Mouse (Mus musculus) myocyte (in vitro differentiated cells): ENCODE data around the gene Yif1b. TPM values are rescaled to one million over a fixed set of nuclear protein-coding genes. Genes with fewer than 3 reads are reported as not detected.

Experiments
- H3K27me3 ChIP-seq: one replicate; pipeline ENCODE4 v1.6.1; 2011; ENCODE audit not compliant: control insufficient read depth, insufficient read depth, insufficient read length
- H3K36me3 ChIP-seq: one replicate; pipeline ENCODE4 v1.6.1; 2011; ENCODE audit not compliant: control insufficient read depth, insufficient read depth
- H3K4me2 ChIP-seq: one replicate; pipeline ENCODE4 v1.6.1; 2011; ENCODE audit warnings: low read depth, control low read depth
- H3K4me3 ChIP-seq: one replicate; pipeline ENCODE4 v1.5.1; 2011; ENCODE audit warnings: mild to moderate bottlenecking, control low read depth, moderate library complexity
- H3K79me2 ChIP-seq: one replicate; pipeline ENCODE4 v1.6.1; 2011; ENCODE audit not compliant: control insufficient read depth, insufficient read depth
- H3ac ChIP-seq: one replicate; pipeline ENCODE4 v1.6.1; 2011; ENCODE audit not compliant: control insufficient read depth, insufficient read length
- CEBPB ChIP-seq: IDR thresholded peaks from 2 replicates; pipeline ENCODE4 v1.6.1; 2011; ENCODE audit warnings: mild to moderate bottlenecking, moderate library complexity; ENCODE audit not compliant: poor library complexity, insufficient read depth, severe bottlenecking
- E2F4 ChIP-seq: IDR thresholded peaks from one replicate; pipeline ENCODE4 v1.6.1; 2011; ENCODE audit warnings: mild to moderate bottlenecking, control low read depth, moderate library complexity; ENCODE audit not compliant: insufficient read depth
- MAX ChIP-seq: IDR thresholded peaks from one replicate; pipeline ENCODE4 v1.6.1; 2011; ENCODE audit warnings: low read depth, mild to moderate bottlenecking, control low read depth
- MYOD1 ChIP-seq, 3 experiments: IDR thresholded peaks; one replicate each; pipeline ENCODE4 v1.6.1; 2011; ENCODE audit warnings: control low read depth in 2 of 3, low read depth in 2 of 3, mild to moderate bottlenecking in 2 of 3, moderate library complexity in 1 of 3; ENCODE audit not compliant: insufficient read length in 2 of 3, control insufficient read depth in 1 of 3
- MYOG ChIP-seq, 3 experiments: IDR thresholded peaks; one replicate each; pipeline ENCODE4 v1.6.1; 2011; ENCODE audit warnings: control low read depth in 2 of 3, low read depth in 2 of 3, mild to moderate bottlenecking in 2 of 3; ENCODE audit not compliant: insufficient read length in 2 of 3, control insufficient read depth in 1 of 3, insufficient read depth in 1 of 3
- POLR2A ChIP-seq: IDR thresholded peaks from one replicate; pipeline ENCODE4 v1.6.1; 2011; ENCODE audit warnings: low read depth, mild to moderate bottlenecking, control low read depth, moderate library complexity; ENCODE audit not compliant: insufficient read length
- POLR2AphosphoS2 ChIP-seq: IDR thresholded peaks from one replicate; pipeline ENCODE4 v1.6.1; 2011; ENCODE audit warnings: low read depth, control low read depth; ENCODE audit not compliant: insufficient read length
- REST ChIP-seq: IDR thresholded peaks from one replicate; pipeline ENCODE4 v1.6.1; 2011; ENCODE audit warnings: mild to moderate bottlenecking, control low read depth, moderate library complexity; ENCODE audit not compliant: insufficient read depth, insufficient read length
- SRF ChIP-seq: IDR thresholded peaks from one replicate; pipeline ENCODE4 v1.6.1; 2011; ENCODE audit warnings: low read depth; ENCODE audit not compliant: control insufficient read depth, insufficient read length
- TCF12 ChIP-seq: IDR thresholded peaks from one replicate; pipeline ENCODE4 v1.6.1; 2011; ENCODE audit warnings: mild to moderate bottlenecking, control low read depth; ENCODE audit not compliant: poor library complexity, insufficient read depth, severe bottlenecking
- TCF3 ChIP-seq: IDR thresholded peaks from one replicate; pipeline ENCODE4 v1.6.1; 2011; ENCODE audit warnings: low read depth, control low read depth; ENCODE audit not compliant: insufficient read length
- USF1 ChIP-seq: IDR thresholded peaks from one replicate; pipeline ENCODE4 v1.6.1; 2011; ENCODE audit warnings: low read depth, mild to moderate bottlenecking, control low read depth, moderate library complexity
- polyA plus RNA-seq: library from polyadenylated mRNA; unstranded; fragments of >200 nt; fragmentation: generic; extraction: Trizol; gene quantifications from one replicate; pipeline ENCODE4 v1.2.1, GENCODE M21; 2012; ENCODE audit warnings: missing spikeins

Gene Yif1b
- polyA plus RNA-seq, 1 experiment = 166 TPM

DNA sequence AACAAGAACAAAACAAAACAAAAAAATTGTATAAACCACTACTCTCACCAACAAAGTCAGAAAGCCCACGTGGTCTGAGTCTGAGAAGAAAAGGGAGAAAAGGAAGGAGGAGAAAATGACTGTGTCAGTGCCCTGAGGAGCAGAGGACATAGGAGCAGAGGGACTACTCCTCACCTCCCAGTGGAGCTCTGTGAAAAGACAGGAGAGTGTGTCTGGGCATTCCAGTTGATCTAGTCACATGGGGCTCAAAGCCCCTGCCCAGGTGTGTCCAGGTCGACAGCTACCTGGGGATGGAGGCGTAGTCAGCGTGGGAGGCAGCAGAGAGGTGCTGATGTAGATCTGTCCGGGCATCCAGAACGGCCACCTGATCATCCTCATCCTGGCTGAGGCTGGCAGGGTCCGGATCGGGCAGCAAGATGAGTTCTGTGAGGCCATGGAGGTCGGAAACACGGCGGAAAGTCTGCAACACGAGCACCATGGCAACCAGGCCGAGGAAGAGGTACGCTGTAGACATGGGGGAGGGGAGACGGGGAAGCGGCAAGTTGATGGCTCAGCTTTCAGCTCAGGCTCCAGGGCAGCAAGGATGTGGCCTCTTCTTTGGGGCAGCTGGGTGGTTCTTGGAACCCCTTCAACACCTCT is 13.3 kb upstream of the Yif1b start:
- Histone ChIP-seq H3K4me2 (no peak overlapping the region), H3K79me2 (no peaks in the 10 kb centered on the region), H3K4me3 (no peak overlapping the region), H3ac (no peak overlapping the region), H3K27me3 (no peaks in the 10 kb centered on the region), H3K36me3 (no peaks in the 10 kb centered on the region)
- TF ChIP-seq SRF = no peak
- no peak for TF ChIP-seq TCF3
- TF ChIP-seq MYOG (IDR thresholded peaks at IDR 0.05; ENCODE audit: control insufficient read depth in 1 of 3, insufficient read depth in 1 of 3, insufficient read length in 2 of 3, low read depth in 2 of 3) = no peak
- no peak for TF ChIP-seq POLR2A
- TF ChIP-seq REST = no peak

DNA sequence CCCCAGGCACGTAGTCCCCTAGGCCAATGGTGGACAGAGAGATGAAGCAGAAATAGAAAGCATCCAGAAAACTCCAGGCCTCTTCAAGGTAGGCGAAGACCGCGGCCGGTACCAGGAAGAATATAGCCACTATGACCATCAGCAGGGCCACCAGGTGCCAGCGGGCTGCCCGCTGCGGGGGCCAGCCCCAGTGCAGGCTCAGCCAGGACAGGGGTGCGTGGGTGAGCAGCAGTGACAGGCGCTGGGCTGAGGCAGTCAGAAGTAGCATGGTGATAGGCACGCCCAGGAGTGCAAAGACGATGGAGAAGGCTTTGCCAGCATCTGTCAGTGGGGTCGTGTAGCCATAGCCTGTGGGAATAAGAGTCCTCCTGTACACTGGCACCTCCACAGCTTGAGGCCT is 12.6 kb upstream of the Yif1b start:
- Histone ChIP-seq H3K79me2 (no peaks in the 10 kb centered on the region), H3K4me2 (no peak overlapping the region), H3K36me3 (no peaks in the 10 kb centered on the region), H3K4me3 (no peak overlapping the region), H3K27me3 (no peaks in the 10 kb centered on the region), H3ac (no peak overlapping the region)
- TF ChIP-seq MYOD1 (IDR thresholded peaks at IDR 0.05; ENCODE audit: control insufficient read depth in 1 of 3, insufficient read length in 2 of 3, low read depth in 2 of 3) (no peak), TCF3 (no peak), SRF (no peak), E2F4 (no peak), POLR2AphosphoS2 (no peak)

DNA sequence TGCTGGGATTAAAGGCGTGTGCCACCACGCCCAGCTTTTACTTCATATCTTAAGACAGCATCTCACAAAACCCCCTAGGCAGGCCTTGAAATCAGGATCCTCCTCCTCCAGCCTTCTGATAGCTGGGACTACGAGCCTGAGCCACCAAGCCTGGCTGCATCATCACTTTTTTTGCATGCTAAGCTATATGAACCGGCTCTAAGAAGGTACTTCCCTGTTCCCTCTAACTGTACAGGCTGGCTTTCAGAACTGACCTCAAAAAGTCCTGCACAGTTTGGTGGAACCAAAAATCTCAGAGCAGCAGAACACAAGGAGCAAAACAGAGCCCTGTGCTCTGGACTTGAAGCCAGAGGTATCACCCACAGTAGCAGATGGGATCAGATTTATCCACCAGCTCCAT is 9.9 kb upstream of the Yif1b start:
- Histone ChIP-seq H3K27me3 (no peaks in the 10 kb centered on the region), H3K4me2 (no peak overlapping the region)

DNA sequence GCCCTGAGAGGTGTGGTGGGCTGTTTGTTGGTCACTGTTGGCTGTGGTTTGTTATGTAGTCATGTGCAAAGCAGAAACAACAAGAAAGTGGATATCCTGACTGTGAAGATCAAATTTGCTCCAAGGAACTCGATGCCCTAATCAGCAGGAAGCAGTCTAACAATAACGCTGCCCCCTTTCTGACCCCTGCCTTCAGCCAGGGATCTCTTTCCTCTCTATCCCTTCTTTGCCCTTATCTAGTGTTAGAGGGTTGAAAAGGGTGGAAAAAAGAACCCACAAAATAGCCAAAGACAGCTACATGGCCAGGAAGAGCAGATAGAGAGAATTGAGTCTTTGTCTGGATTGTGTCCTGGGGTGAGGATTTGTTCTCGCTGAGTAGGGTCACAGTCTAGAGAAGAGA is 7.6 kb upstream of the Yif1b start:
- H3K4me2 ChIP-seq = no peak overlapping the region
- TF ChIP-seq TCF12 = no peak
- TF ChIP-seq POLR2A = no peak
- no peak for TF ChIP-seq MYOD1 (IDR thresholded peaks at IDR 0.05; ENCODE audit: control insufficient read depth in 1 of 3, insufficient read length in 2 of 3, low read depth in 2 of 3)
- no peak for TF ChIP-seq MYOG (IDR thresholded peaks at IDR 0.05; ENCODE audit: control insufficient read depth in 1 of 3, insufficient read depth in 1 of 3, insufficient read length in 2 of 3, low read depth in 2 of 3)
- no peak for TF ChIP-seq USF1
- TF ChIP-seq MAX = no peak
- TF ChIP-seq REST = no peak
- no peak for TF ChIP-seq E2F4
- TF ChIP-seq CEBPB = no peak
- no peak for TF ChIP-seq SRF
- no peak for TF ChIP-seq TCF3
- no peak for TF ChIP-seq POLR2AphosphoS2
- no peaks in the 10 kb centered on the region for H3K36me3 ChIP-seq
- no peak overlapping the region for H3ac ChIP-seq
- no peaks in the 10 kb centered on the region for H3K79me2 ChIP-seq
- H3K4me3 ChIP-seq = no peak overlapping the region
- H3K27me3 ChIP-seq = no peaks in the 10 kb centered on the region

More for the DNA sequence above, 9.9 kb upstream of the Yif1b start:
- no peak overlapping the region for H3ac ChIP-seq
- no peaks in the 10 kb centered on the region for H3K36me3 ChIP-seq
- TF ChIP-seq MYOD1 (IDR thresholded peaks at IDR 0.05; ENCODE audit: control insufficient read depth in 1 of 3, insufficient read length in 2 of 3, low read depth in 2 of 3) (no peak), SRF (no peak), REST (no peak), TCF12 (no peak), POLR2A (no peak), POLR2AphosphoS2 (no peak), E2F4 (no peak)
- H3K4me3 ChIP-seq = no peak overlapping the region
- no peaks in the 10 kb centered on the region for H3K79me2 ChIP-seq

DNA sequence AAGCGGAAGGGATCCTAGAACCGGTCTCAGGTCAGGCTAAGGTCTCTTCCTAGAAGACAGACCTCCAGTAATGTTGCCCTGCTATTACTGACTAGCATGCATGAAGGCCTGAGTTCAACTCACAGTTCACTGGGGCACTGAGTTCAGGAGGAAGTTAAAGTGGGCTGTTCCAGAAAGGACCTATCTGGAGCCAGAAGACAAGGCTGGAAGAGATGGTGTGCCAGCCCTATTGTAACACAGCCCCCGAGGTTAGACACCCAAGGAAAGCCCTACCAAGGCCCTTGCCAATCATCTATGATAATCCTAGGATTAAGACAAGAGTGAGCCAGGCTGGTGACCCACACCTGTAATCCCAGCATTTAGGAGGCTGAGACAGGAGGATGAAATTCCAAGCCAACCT is 6.6 kb upstream of the Yif1b start:
- Histone ChIP-seq H3K4me3 (no peak overlapping the region), H3ac (no peak overlapping the region), H3K79me2 (no peaks in the 10 kb centered on the region), H3K27me3 (no peaks in the 10 kb centered on the region), H3K36me3 (no peaks in the 10 kb centered on the region), H3K4me2 (no peak overlapping the region)
- no peak for TF ChIP-seq MAX
- TF ChIP-seq E2F4 = no peak
- no peak for TF ChIP-seq USF1
- TF ChIP-seq POLR2A = no peak
- TF ChIP-seq TCF12 = no peak
- no peak for TF ChIP-seq MYOD1 (IDR thresholded peaks at IDR 0.05; ENCODE audit: control insufficient read depth in 1 of 3, insufficient read length in 2 of 3, low read depth in 2 of 3)
- no peak for TF ChIP-seq TCF3
- TF ChIP-seq REST = no peak
- no peak for TF ChIP-seq CEBPB
- TF ChIP-seq MYOG (IDR thresholded peaks at IDR 0.05; ENCODE audit: control insufficient read depth in 1 of 3, insufficient read depth in 1 of 3, insufficient read length in 2 of 3, low read depth in 2 of 3) = no peak
- TF ChIP-seq SRF = no peak
- no peak for TF ChIP-seq POLR2AphosphoS2
